Mouse (Mus musculus): ENCODE measurements at regions not wholly inside any gene's neighbourhood (a gene's known extent, or its start where the extent isn't known, plus 50 kb on each side); places are given as distances from the start of the nearest gene placed in this dataset.
"Not testable (repeated sequence)": the region's sequence is repeated elsewhere in the genome, so short reads cannot be mapped to it uniquely, and the experiment has no call there.

DNA sequence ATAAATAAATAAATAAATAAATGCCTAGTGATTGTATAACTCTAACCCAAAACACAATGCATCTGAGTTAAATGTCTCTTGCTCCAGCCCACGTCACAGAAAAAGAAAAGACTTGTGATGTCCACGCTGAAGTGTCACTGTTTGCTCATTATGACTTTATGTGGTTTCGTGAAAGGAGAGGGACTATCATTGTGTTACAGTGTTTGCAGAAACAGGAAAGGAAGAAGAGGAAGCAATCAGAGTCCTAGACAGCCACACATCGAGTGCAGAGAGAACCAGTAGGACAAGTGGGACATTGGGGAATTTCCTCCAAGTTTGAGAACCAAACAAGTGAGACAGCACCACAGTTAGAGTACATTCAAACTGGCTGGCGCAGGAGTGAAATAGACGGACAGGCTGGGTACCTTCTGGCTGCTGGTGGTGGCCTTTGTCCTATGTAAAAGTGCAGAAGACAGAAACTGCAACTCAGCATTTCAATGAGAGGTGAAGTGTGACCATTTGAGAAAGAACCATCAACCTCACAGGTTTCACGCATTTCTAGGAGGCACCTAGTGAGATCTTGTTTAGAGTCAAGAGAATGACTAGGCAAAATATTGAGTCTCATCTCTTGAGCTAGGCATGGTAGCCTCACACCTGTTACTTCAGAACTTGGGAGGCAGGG, 59.6 kb downstream of the Fasl start:
- Histone ChIP-seq H3K27ac (no peak overlapping the region), H3K4me3 (no peak overlapping the region)
- DNase-seq (ENCODE audit: extremely low spot score in 1 of 2, low spot score in 2 of 2) = no peak
- TF ChIP-seq CTCF (IDR thresholded peaks at IDR 0.05) = no peak
- intact Hi-C loops (cut with DNase I) = no loop called here

DNA sequence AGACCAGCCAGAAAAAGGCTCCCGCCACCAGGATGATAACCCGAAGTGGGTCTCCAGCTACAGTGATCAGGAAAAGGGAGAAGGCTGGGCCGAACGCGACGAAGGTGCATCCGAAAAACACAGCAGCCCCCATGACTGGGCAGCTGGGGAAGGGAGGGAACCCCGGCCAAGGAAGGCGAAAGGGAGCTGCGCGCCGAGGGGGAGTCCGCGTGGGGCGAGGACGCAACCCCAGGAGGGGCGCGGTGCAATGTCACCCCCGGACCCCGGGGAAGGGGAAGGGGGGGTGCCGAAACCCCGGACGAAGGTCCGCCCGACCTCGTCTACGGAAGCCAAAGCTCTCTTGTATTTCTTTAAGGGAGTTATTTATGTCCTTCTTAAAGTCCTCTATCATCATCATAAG, 60.9 kb downstream of the Fasl start:
- H3K4me3 ChIP-seq; DNase-seq (ENCODE audit: extremely low spot score in 1 of 2, low spot score in 2 of 2); H3K27ac ChIP-seq; intact Hi-C loops (cut with DNase I): not testable (repeated sequence)

DNA sequence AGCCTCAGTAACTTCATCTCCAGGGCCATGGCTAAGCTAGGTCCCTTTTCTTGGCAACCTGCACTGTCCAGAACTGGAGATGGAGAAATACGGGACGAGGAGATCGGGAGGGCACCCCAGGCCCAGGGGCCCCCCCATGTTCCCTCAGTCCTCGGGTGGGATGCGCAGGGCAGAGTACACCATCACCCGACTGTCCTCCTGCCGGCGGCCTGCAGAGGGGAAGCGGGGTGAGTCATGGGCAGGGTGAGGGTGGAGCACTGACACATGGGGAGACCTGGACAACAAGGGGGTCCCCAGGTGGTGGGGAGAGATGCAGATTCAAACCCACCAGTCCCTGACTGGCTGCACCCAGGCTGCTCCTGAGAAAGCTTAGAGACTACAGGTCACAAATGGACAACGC, 62.2 kb downstream of the Fasl start:
- H3K27ac ChIP-seq; intact Hi-C loops (cut with DNase I); DNase-seq (ENCODE audit: extremely low spot score in 1 of 2, low spot score in 2 of 2); H3K4me3 ChIP-seq: not testable (repeated sequence)

DNA sequence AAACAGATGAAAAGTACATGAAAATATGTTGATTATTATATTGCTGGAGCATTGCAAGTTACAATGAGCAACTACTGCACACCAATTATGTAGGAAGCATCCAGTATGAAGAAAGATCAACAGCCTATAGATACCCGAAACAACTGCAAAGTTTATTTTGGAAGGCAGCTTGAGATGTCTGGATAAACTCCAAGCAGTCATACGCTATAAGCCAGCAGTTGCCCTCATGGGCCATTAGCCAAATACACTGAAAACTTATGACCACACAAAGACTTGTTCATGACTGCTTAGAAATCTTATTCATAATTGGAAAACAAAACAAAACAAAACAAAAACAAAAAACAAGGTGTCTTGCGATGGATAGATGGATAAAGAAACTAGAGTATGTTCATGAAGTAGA, 68.4 kb downstream of the Fasl start:
- Histone ChIP-seq H3K4me3 (no peak overlapping the region), H3K27ac (no peak overlapping the region)
- TF ChIP-seq CTCF (IDR thresholded peaks at IDR 0.05) = no peak
- no peak for DNase-seq (ENCODE audit: extremely low spot score in 1 of 2, low spot score in 2 of 2)
- intact Hi-C loops (cut with DNase I) = no loop called here

DNA sequence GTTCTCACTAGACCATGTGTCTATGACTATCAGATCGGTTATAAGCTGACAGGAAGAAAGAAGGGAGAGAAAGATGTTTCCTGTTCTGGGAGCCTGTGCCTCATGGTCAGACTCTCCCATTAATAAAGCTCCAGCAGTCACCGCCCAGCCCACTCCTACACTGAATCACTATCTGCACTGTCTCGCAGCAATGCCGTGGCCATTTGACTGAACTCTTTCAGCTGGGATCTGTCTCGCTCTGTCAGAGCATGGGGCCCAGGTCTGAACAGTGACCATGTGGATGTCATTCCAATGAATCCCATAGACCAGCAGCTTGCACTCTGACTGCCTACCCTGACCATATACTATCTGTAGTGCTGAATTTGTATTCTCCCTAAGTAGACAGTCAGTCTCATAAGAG, 70.0 kb downstream of the Fasl start:
- H3K4me3 ChIP-seq = no peak overlapping the region
- DNase-seq (ENCODE audit: extremely low spot score in 1 of 2, low spot score in 2 of 2) = no peak
- H3K27ac ChIP-seq = no peak overlapping the region
- no peak for TF ChIP-seq CTCF (IDR thresholded peaks at IDR 0.05)
- intact Hi-C loops (cut with DNase I) = no loop called here

DNA sequence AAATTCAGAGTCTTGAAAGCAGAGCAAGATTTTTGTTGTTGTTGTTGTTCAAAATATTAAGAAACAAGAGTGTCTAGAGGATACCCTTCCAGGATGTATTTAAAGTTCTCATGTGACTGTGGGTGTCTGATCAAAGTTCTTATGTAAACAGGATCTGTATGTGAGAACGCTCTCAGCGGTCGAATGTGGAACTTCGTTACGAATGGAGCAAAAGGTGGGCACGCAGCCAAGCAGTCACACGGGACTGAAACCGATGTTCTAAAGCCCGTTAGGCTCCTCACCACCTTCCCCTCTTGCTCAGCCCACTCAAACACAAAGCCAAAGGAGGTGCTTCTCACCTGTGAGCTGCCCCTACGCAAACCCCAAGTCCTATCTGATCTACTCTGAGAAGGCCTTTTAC, 75.4 kb downstream of the Fasl start:
- Histone ChIP-seq H3K4me3 (no peak overlapping the region), H3K27ac (no peak overlapping the region)
- DNase-seq (ENCODE audit: extremely low spot score in 1 of 2, low spot score in 2 of 2) = peak; percentile 35 to 55
- peak; percentile 41 for TF ChIP-seq CTCF (IDR thresholded peaks at IDR 0.05)
- intact Hi-C loops (cut with DNase I) = no loop called here

DNA sequence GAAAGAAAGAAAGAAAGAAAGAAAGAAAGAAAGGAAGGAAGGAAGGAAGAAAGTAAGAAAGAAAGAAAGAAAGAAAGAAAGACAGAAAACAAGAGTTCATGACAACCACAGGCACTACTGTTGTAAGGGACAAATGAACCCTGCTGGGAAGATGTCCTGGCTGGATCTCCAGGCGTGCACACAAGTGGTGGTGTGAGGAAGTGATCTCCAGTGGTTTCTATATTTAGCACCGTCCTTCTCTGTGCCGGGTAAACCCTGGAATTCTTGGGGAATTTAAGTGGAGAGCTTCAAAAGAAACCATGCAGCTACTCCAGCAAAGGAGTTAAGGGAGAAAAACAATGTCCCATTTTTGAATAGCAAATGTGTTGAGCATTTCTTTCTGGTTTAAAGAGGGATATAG, 76.0 kb downstream of the Fasl start:
- H3K4me3 ChIP-seq = no peak overlapping the region
- intact Hi-C loops (cut with DNase I) = no loop called here
- no peak overlapping the region for H3K27ac ChIP-seq
- DNase-seq (ENCODE audit: extremely low spot score in 1 of 2, low spot score in 2 of 2) = no peak
- no peak for TF ChIP-seq CTCF (IDR thresholded peaks at IDR 0.05)

DNA sequence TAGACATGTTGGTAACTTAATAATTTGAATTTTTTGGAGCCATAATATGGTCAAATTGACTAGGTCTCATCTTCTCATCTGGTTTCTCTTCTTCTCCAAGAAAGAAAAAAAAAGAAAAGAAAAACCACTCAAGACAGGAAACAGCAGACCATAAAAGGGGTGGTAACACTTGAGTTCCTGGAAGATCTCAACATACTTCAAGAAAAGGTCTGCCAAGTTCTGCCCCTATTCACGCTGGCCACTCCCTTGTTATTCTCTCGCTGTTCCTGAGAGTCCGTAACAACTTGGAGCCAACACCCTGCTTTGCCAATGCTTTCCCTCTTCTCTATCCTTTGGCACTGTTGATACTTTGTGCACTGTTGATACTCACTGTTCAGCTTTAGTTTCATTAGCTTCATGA, 81.2 kb downstream of the Fasl start:
- intact Hi-C loops (cut with DNase I) = no loop called here
- no peak for TF ChIP-seq CTCF (IDR thresholded peaks at IDR 0.05)
- DNase-seq (ENCODE audit: extremely low spot score in 1 of 2, low spot score in 2 of 2) = no peak

DNA sequence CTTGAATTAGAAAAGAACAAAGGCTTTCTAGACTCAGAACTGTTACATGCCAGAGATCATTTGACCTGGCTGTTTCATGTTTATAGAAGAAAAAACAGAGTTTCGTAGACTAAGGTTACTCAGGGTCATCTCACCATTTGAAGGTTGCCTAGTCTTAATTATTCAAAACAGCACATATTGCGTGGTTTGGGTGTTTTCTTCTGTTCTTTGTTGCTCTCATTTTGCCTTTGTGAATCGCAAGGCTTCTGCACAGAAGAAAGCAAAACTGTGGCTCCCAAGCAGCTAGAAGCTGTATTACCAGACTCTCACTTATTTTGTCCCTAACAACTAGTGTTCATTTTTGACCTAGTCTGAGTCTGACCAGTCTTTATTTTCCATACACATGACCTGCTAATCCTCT, 83.3 kb downstream of the Fasl start:
- Histone ChIP-seq H3K4me3 (no peak overlapping the region), H3K27ac (no peak overlapping the region)
- intact Hi-C loops (cut with DNase I) = no loop called here
- no peak for DNase-seq (ENCODE audit: extremely low spot score in 1 of 2, low spot score in 2 of 2)
- TF ChIP-seq CTCF (IDR thresholded peaks at IDR 0.05) = no peak

More for the DNA sequence above, 81.2 kb downstream of the Fasl start:
- Histone ChIP-seq H3K27ac (no peak overlapping the region), H3K4me3 (no peak overlapping the region)

DNA sequence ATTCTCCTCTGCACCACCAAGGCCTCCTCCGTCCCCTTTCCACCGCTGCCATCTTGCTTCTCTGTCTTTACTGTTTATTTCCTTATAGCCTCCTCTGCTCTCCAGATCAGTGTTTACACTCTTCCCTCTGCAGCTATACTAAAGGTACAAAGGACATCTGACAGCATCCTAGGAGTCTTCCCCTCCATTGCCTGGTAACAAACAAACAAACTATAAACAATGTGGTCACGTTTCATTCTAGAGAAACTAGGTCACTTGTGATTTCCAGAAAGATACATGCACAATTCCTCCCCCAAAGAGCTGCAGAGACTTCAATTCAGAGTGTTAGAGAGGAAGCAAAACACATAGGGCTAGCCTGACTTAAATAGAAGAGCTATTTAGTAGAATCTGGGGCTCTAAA, 83.8 kb downstream of the Fasl start:
- no peak for DNase-seq (ENCODE audit: extremely low spot score in 1 of 2, low spot score in 2 of 2)
- intact Hi-C loops (cut with DNase I) = no loop called here
- no peak overlapping the region for H3K4me3 ChIP-seq
- TF ChIP-seq CTCF (IDR thresholded peaks at IDR 0.05) = no peak
- no peak overlapping the region for H3K27ac ChIP-seq

DNA sequence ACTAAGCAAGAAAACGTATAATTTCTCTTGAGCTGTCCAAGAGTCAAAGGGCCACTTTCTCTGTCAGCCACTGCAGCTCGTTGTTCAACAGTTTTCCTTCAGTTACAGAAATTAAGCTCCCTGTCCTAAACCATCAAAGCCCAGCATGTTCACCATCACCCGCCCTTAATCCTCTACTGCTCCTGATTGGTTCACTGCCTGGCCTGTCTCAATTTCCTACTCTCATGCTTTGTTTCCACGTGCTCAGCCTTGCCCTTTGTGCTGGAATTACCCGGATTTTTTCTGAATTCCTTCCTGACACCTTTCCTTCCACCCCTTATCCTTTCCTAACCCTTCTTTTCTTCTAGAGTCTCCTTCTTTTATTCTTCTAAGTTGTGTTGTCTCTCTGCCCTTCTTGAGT, 92.4 kb downstream of the Fasl start:
- intact Hi-C loops (cut with DNase I) = no loop called here
- no peak overlapping the region for H3K27ac ChIP-seq
- TF ChIP-seq CTCF (IDR thresholded peaks at IDR 0.05) = no peak
- H3K4me3 ChIP-seq = no peak overlapping the region
- DNase-seq (ENCODE audit: extremely low spot score in 1 of 2, low spot score in 2 of 2) = no peak

DNA sequence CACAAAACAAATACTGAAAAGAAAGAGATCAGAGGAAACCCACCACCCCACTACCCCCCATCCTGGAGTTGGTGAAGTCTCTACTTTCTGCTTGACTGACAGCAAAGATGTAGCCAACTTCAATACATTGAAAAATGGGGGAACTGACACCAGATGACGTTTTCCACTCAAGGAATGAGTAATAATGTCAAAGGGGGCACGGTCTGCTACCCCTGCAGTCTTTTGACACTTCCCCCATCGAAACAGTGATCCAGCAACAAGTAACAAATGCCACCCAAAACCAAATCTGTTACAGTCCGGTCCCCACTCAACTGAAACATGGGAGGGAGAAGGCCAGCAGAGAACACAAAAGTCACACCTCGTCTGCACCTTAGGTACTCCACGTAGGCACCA, 94.5 kb downstream of the Fasl start:
- intact Hi-C loops (cut with DNase I) = no loop called here
- TF ChIP-seq CTCF (IDR thresholded peaks at IDR 0.05) = no peak
- DNase-seq (ENCODE audit: extremely low spot score in 1 of 2, low spot score in 2 of 2) = no peak
- no peak overlapping the region for H3K27ac ChIP-seq
- no peak overlapping the region for H3K4me3 ChIP-seq

DNA sequence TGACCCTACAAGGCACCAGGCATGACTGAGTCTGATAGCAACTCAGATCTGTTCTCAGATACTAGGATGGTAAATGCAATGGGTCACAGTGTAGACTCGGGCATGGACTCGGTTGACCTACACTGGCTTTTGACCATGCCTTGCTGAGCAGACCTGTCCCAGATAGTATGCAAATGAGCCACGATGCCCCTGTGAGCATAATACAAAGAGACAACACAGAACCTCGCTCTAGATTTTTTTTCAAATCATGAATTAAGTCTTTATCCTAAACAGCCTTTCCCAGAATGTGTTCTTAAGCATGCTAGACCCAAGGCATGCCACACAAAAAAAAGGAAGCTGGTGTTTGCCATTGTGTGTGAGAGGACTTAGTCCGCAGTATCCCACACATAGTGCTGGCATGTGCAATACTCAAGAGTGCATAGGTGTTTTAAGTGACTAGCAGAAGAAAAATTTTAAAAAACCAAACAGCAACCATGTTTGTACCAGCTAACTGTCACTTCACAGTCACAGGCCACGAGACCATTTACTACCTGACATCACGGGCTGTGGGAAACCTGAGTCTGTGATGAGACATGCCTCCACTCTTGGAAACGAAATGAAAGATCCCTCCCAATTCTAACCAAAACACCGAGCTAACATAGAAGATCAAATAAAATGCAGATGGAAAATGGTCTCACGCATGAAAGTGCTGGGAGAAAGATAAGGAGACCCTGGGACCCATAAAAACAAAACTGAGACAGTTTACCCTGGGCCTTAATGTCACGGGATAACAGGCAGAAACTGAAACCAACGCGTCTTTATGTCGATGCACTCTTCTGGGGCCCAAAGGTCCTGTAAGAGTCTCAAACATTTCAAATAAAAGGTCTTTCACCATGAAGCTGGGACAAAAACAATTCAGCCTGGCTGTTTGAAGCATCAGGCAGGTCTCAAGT, 95.2 kb downstream of the Fasl start:
- no peak overlapping the region for H3K4me3 ChIP-seq
- TF ChIP-seq CTCF (IDR thresholded peaks at IDR 0.05) = no peak
- DNase-seq (ENCODE audit: extremely low spot score in 1 of 2, low spot score in 2 of 2) = no peak
- H3K27ac ChIP-seq = no peak overlapping the region
- intact Hi-C loops (cut with DNase I) = no loop called here

Data from left cerebral cortex, adult 2 months (tissue).